In the genomic region with DNA sequence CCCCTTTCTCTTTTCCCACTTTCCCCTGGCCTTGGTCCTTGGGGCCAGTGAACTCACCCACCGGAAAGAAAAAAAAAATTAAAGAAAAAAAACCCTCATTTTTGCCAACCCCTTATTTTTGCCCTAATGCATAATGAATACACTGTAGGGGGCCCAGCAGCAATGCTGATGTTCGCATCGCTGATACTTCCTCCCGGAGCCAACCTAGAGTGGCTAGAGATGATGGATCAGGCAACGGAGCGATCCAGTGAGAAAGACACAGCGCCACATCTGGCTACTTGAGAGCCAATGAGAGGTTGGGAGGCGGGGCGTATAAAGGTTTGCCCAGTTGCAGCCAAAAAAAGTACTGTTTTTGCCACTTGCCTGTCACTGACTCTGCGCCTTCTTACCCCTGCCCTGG, we compare ENCODE assay signal across 24 mouse cellular contexts. TPM values are rescaled to one million over a fixed set of nuclear protein-coding genes. Genes with fewer than 3 reads are reported as not detected.
DNase-seq lines count a peak whose midpoint lies in the region; ATAC-seq and TF ChIP-seq lines count a peak whose summit lies in the region.
"Had no signal": no experiment of that assay in that cellular context is flagged by ENCODE, and none has a peak within 500 bp of the region (broad histone marks: within the 10 kb centered on the region; RNA-seq: fewer than 3 reads in every experiment).

No protein-coding gene starts in this region.

- no peak for ATAC-seq in heart, embryonic 12.5 days (ENCODE audit: insufficient number of reproducible peaks, low FRiP score)
- no peak for ATAC-seq in midbrain, embryonic 13.5 days
- ATAC-seq: activated CD4-positive, CD25-positive, alpha-beta regulatory T cell, adult 4 months; forebrain, embryonic 16.5 days; midbrain, embryonic 16.5 days had no signal

- no peak for DNase-seq in heart, adult 9 months (ENCODE audit: low spot score in 2 of 2)
- DNase-seq in thymus, adult 2 months: no peak
- DNase-seq in thymus, adult 18-20 months: no peak
- DNase-seq in embryo, embryonic 10.5 days (ENCODE audit: low spot score): peak; percentile 21
- no peak for DNase-seq in cerebellum, adult 11 months
- DNase-seq: adrenal gland, postnatal 25 days; cerebellum, adult 11-12 months; cerebellum, postnatal 25 days; gastrocnemius, postnatal 36 days; kidney, adult 2 months; kidney, postnatal 14 days had no signal

- H3K27me3 ChIP-seq in heart, embryonic 12.5 days (replicated peaks): no peaks in the 10 kb centered on the region
- no peaks in the 10 kb centered on the region for H3K27me3 ChIP-seq in thymus, adult 2 months (ENCODE audit: control insufficient read depth, insufficient read depth, low read length)
- H3K27me3 ChIP-seq in midbrain, embryonic 13.5 days: no peaks in the 10 kb centered on the region
- H3K27me3 ChIP-seq: embryonic facial prominence, embryonic 13.5 days; limb, embryonic 15.5 days; neural tube, embryonic 15.5 days had no signal

- H3K4me2 ChIP-seq in heart, embryonic 12.5 days: 0 out of 2 replicates have a peak overlapping the region, but pooled peaks have one; percentile 6
- H3K4me2 ChIP-seq in midbrain, embryonic 13.5 days (replicated peaks): no peak overlapping the region
- H3K4me2 ChIP-seq: embryonic facial prominence, embryonic 13.5 days; limb, embryonic 15.5 days; neural tube, embryonic 15.5 days had no signal

- no peak for TF ChIP-seq POLR2A in thymus, adult 2 months (IDR thresholded peaks at IDR 0.05; ENCODE audit: control insufficient read depth, extremely low read depth, insufficient read depth, low read length, poor library complexity)

- TF ChIP-seq CTCF in thymus, adult 2 months (IDR thresholded peaks at IDR 0.05; ENCODE audit: borderline replicate concordance, control insufficient read depth, extremely low read depth, insufficient read depth, low read length, poor library complexity): no peak

- H3K9me3 ChIP-seq in heart, embryonic 12.5 days (replicated peaks): no peaks in the 10 kb centered on the region
- no peaks in the 10 kb centered on the region for H3K9me3 ChIP-seq in midbrain, embryonic 13.5 days
- H3K9me3 ChIP-seq: embryonic facial prominence, embryonic 13.5 days; limb, embryonic 15.5 days; neural tube, embryonic 15.5 days had no signal

- no peaks in the 10 kb centered on the region for H3K36me3 ChIP-seq in heart, embryonic 12.5 days
- no peaks in the 10 kb centered on the region for H3K36me3 ChIP-seq in thymus, adult 2 months (ENCODE audit: control insufficient read depth, insufficient read depth, low read length)
- no peaks in the 10 kb centered on the region for H3K36me3 ChIP-seq in midbrain, embryonic 13.5 days
- H3K36me3 ChIP-seq: embryonic facial prominence, embryonic 13.5 days; limb, embryonic 15.5 days; neural tube, embryonic 15.5 days had no signal

- H3K4me3 ChIP-seq in heart, embryonic 12.5 days: no peak overlapping the region
- H3K4me3 ChIP-seq in thymus, adult 2 months (ENCODE audit: control insufficient read depth, insufficient read depth, low read length): no peak overlapping the region
- no peak overlapping the region for H3K4me3 ChIP-seq in midbrain, embryonic 13.5 days (replicated peaks)
- H3K4me3 ChIP-seq: embryonic facial prominence, embryonic 13.5 days; layer of hippocampus, adult 2 months; limb, embryonic 15.5 days; neural tube, embryonic 15.5 days had no signal

- H3K27ac ChIP-seq in heart, embryonic 12.5 days (ENCODE audit: poor library complexity, severe bottlenecking): no peak overlapping the region
- peak overlapping the region; percentile 0; the same call in 1 of the 2 replicates for H3K27ac ChIP-seq in thymus, adult 2 months (ENCODE audit: control insufficient read depth, insufficient read depth, low read length)
- no peak overlapping the region for H3K27ac ChIP-seq in midbrain, embryonic 13.5 days
- H3K27ac ChIP-seq: embryonic facial prominence, embryonic 13.5 days; layer of hippocampus, adult 2 months; limb, embryonic 15.5 days; neural tube, embryonic 15.5 days had no signal

- no peaks in the 10 kb centered on the region for H3K4me1 ChIP-seq in heart, embryonic 12.5 days (replicated peaks)
- peaks cover 16% of the 10 kb centered on the region for H3K4me1 ChIP-seq in thymus, adult 2 months (replicated peaks; ENCODE audit: control insufficient read depth, insufficient read depth, low read length)
- H3K4me1 ChIP-seq in midbrain, embryonic 13.5 days (replicated peaks): no peaks in the 10 kb centered on the region
- H3K4me1 ChIP-seq: embryonic facial prominence, embryonic 13.5 days; limb, embryonic 15.5 days; neural tube, embryonic 15.5 days had no signal

- no peak overlapping the region for H3K9ac ChIP-seq in heart, embryonic 12.5 days
- H3K9ac ChIP-seq in midbrain, embryonic 13.5 days (replicated peaks): no peak overlapping the region
- H3K9ac ChIP-seq: embryonic facial prominence, embryonic 13.5 days; limb, embryonic 15.5 days; neural tube, embryonic 15.5 days had no signal

- WGBS in heart, embryonic 12.5 days: 21% methylated on average over 10 of the region's 10 CpGs
- 72% methylated on average over 10 of the region's 10 CpGs for WGBS in thymus, adult 2 months
- 28% methylated on average over 10 of the region's 10 CpGs for WGBS in midbrain, embryonic 13.5 days

RNA-seq across cellular contexts. Expression of gene U90926, which starts 13.6 kb away (rescaled TPM):
- polyA plus RNA-seq in heart, embryonic 12.5 days (2016; fragmentation: Nextera tagmentation; extraction: Ambion mirVana): not detected in 2 replicates
- polyA plus RNA-seq in thymus, adult 2 months (2012; rRNA removed): 0.45 TPM in 1 of 2 replicates, not detected in the other
- not detected in 2 replicates for polyA plus RNA-seq in midbrain, embryonic 13.5 days (2015; fragmentation: Nextera tagmentation; extraction: Ambion mirVana)
- polyA plus RNA-seq: activated CD4-positive, CD25-positive, alpha-beta regulatory T cell, adult 4 months; embryonic facial prominence, embryonic 13.5 days; forebrain, embryonic 16.5 days; heart, embryonic 14.5 days; hindbrain, embryonic 11.5 days; kidney, adult 2 months; limb, embryonic 15.5 days; lung, embryonic 16.5 days; midbrain, embryonic 16.5 days; neural tube, embryonic 15.5 days; urinary bladder, adult 2 months had no signal

RNA-seq across cellular contexts. Expression of gene Ppef2, which starts 27.3 kb away (rescaled TPM):
- polyA plus RNA-seq in heart, embryonic 12.5 days (2016; fragmentation: Nextera tagmentation; extraction: Ambion mirVana): not detected in 2 replicates
- 1.3 and 1.7 TPM in 2 replicates for polyA plus RNA-seq in thymus, adult 2 months (2012; rRNA removed)
- 0.38 and 0.48 TPM in 2 replicates for polyA plus RNA-seq in midbrain, embryonic 13.5 days (2015; fragmentation: Nextera tagmentation; extraction: Ambion mirVana)
- polyA plus RNA-seq: heart, embryonic 14.5 days; hindbrain, embryonic 11.5 days had no signal

RNA-seq across cellular contexts. Expression of gene Naaa, which starts 49.2 kb away (rescaled TPM):
- polyA plus RNA-seq in heart, embryonic 12.5 days (2016; fragmentation: Nextera tagmentation; extraction: Ambion mirVana): 4.8 and 6.6 TPM in 2 replicates
- 36.0 and 50.7 TPM in 2 replicates for polyA plus RNA-seq in thymus, adult 2 months (2012; rRNA removed)
- 9.1 and 10.4 TPM in 2 replicates for polyA plus RNA-seq in midbrain, embryonic 13.5 days (2015; fragmentation: Nextera tagmentation; extraction: Ambion mirVana)
